Mouse (Mus musculus) naive thymus-derived CD4-positive, alpha-beta T cell, adult 2 months (primary cell): ENCODE measurements around the gene Rrp15.
A peak's percentile ranks its signal among the peaks of the same experiment; 100 is the strongest.
"Not testable (repeated sequence)": the region's sequence is repeated elsewhere in the genome, so short reads cannot be mapped to it uniquely, and the experiment has no call there.

Experiments
- DNase-seq: peaks from one replicate; pipeline ENCODE4 v3.0.0-alpha.2; 2011; ENCODE audit warnings: low read depth

Gene Rrp15

GRCm38 (mm10) chr1:186748724-186749653 lies at the start of gene Rrp15:
Gene Rrp15, minus strand, starts transcription at chr1:186749358.
- peak; percentile 95 for DNase-seq

GRCm38 (mm10) chr1:186797991-186798390 lies 48.8 kb upstream of the Rrp15 start:
- DNase-seq = no peak

DNA sequence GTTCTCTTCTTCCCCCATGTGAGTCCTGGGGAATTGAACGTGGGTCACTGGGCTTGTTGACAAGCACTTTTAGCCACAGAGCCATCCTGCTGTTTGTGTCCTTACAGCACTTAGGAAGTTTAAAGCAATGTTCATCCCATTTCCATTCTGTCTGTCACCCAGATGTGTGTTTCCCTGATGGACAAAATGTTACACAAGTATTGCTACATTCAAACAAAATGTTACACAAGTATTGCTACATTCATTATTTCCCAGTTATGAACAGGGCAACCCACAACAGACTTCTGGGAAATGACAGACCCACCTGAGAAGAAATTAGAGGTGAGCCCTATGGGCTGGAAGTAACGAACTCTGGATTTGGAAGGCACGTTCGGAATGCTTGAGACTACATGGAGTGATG lies 36.2 kb upstream of the Rrp15 start:
- no peak for DNase-seq

- DNase-seq = no peak
These were observed 31.7 kb upstream of the Rrp15 start for GRCm38 (mm10) chr1:186780826-186781225.

GRCm38 (mm10) chr1:186773124-186773523 lies 24.0 kb upstream of the Rrp15 start:
- DNase-seq = no peak

GRCm38 (mm10) chr1:186772547-186773077 lies 23.5 kb upstream of the Rrp15 start:
- DNase-seq = no peak

DNA sequence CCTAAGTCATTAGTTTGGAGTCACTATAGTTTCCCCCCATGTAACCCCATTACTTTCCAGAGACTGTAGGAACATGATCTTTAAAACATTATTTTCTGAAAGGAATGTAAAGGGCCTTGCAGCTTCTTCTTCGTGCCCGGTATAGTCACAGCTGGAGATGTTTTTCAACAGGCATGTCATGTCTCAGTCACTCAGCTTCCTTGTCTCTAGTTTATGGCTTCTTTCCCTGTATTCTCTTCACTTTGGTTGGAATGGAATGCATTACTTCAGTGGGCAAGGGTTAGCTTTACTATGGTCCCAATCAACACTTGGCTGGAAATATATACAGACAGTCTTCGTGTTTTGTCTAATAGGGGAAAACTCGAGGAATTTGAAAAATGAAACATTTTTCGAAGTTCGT lies 22.8 kb upstream of the Rrp15 start:
- no peak for DNase-seq

DNA sequence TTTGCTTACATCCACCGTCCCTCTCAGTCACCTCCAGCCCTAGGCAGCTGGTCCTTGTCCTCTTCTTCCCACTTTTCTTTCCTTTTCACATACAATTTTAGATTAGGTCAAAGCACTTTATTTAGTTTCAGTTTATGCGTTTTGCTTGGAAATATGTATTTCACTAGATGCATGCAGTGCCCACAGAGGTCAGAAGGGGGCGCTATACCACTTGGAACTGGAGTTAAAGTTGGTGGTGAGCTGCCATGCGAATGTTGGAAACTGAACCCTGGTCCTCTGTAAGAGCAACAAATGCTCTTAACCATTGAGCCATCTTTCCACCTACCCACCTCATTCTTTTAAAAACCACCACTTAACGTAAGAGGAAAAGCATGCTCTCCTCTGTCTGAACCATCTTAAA lies 21.5 kb upstream of the Rrp15 start:
- DNase-seq = no peak

- no peak for DNase-seq
These were observed 19.2 kb upstream of the Rrp15 start for GRCm38 (mm10) chr1:186768392-186768791.

DNA sequence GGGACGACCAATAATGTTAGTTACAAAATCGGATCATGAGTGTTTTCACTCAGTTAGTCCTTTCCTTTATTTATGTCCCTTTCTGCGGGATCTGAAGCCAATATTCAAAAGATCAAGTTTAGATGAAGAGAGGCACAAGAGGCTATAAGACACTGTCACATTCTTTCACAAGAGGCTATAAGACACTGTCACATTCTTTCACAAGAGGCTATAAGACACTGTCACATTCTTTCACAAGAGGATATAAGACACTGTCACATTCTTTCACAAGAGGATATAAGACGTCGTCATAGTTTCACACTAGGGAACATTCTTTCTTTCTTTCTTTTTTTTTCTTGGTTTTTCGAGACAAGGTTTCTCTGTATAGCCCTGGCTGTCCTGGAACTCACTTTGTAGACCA lies 14.3 kb upstream of the Rrp15 start:
- DNase-seq = not testable (repeated sequence)

DNA sequence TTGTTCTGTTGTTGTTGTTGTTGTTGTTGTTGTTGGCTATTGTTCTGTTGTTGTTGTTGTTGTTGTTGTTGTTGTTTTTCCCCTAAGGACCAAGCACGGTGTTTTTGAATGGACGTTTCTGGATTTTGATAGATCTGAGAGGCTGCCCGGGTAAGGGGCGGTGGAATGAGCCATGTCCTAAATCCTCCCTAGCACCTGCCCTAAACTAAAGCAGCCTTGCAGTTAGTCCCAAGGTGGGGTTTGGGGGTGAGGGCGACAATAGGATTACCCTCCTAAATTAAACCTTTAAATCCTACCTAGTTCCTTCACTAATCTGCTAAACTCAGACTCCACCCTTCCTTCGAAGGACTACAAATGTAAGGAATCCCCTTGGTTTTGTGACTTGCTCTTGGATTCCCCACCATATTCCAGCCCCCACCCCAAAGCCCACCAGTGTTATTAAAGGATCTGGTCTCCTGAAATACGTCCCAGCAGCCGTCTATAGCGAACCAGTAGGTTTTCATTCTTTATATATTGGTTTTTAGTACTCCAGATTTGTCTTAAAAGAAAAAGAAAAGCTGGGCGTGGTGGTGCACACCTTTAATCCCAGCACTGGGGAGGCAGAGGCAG lies 621 bp upstream of the Rrp15 start:
- peak; percentile 6 for DNase-seq

- DNase-seq = no peak
These were observed 9.3 kb downstream of the Rrp15 start for GRCm38 (mm10) chr1:186739828-186740227.

- no peak for DNase-seq
These were observed 13.6 kb downstream of the Rrp15 start for GRCm38 (mm10) chr1:186735537-186735936.

- DNase-seq = no peak
These were observed 16.1 kb downstream of the Rrp15 start for GRCm38 (mm10) chr1:186733052-186733451.

DNA sequence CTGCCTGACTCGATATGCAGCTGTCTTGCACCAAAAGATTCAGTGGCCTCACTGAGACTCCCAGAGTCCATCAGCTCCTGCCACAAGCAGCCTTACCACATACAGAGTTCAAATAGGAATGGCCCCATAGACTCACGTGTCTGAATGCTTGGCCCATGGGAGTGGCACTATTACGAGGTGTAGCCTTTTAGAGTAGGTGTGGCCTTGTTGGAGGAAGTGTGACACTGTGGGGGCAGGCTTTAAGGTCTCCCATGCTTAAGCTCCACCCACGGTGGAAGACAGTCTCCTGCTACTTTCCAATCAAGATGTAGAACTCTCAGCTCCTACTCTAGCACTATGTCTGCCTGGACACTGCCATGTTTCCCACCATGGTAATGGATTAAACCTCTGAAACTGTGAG lies 20.4 kb downstream of the Rrp15 start:
- DNase-seq = no peak

- no peak for DNase-seq
These were observed 23.0 kb downstream of the Rrp15 start for GRCm38 (mm10) chr1:186726117-186726516.

GRCm38 (mm10) chr1:186722299-186722698 lies 26.9 kb downstream of the Rrp15 start:
- no peak for DNase-seq

DNA sequence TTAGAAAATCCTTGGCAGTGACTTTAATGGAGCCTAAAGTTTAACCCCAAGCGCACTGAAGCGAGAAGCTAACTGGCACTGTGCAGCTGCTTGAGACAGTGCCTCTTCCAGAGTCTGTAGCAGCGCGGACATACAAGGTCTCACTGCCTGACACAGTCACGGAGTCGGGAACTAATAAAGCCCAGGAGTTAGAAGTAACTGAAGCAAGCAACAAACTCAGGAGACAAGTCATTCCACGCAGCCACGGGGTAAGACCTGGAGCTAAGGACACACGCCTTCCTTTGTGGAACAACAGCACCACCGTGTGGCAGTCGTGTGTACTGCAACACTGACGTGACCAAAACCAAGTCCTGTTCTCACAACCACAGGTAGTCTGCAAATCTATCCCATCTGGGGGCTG lies 27.3 kb downstream of the Rrp15 start:
- peak; percentile 80 for DNase-seq

GRCm38 (mm10) chr1:186721166-186721565 lies 28.0 kb downstream of the Rrp15 start:
- DNase-seq = no peak

GRCm38 (mm10) chr1:186719708-186720107 lies 29.4 kb downstream of the Rrp15 start:
- peak; percentile 8 for DNase-seq

DNA sequence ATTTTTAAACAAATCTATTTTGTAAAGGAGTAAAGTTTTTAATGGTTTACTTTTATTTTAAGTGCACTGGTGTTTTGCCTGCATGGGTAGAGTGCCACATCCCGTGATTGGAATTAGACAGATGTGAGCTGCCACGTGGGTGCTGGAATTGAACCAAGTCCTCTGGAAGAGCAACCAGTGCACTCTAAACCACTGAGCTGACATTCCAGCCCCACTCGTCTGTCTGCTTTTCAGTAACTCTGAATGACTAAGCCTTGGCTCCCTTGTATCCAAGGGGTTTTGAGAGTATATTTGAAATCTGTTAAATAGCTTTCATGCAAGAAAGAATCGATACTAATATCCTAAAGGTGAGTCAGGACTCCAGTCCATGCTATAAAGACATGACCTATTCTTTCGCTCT lies 30.3 kb downstream of the Rrp15 start:
- no peak for DNase-seq

GRCm38 (mm10) chr1:186714980-186715896 lies 33.9 kb downstream of the Rrp15 start:
- DNase-seq = no peak
